9 mouse cellular contexts compared by ENCODE assay signal in the genomic region with DNA sequence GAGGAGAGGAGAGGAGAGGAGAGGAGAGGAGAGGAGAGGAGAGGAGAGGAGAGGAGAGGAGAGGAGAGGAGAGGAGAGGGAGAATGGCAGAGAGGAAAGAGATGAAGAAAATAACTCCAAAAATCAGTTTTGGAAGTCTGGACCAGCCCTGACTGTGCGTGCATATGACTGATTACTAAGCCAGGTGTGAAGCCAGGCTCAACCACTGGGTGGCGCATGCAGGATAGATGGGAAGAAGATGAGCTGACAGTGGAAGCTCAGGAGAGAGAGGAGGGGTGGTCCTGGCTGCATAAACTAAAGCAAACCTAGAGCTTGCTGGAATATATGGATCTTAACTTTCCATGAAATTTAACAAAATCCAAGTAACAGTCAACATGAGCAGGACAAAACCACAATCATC. TPM values are rescaled to one million over a fixed set of nuclear protein-coding genes. Genes with fewer than 3 reads are reported as not detected.
DNase-seq lines count a peak whose midpoint lies in the region; ATAC-seq and TF ChIP-seq lines count a peak whose summit lies in the region.
"Had no signal": no experiment of that assay in that cellular context is flagged by ENCODE, and none has a peak within 500 bp of the region (broad histone marks: within the 10 kb centered on the region; RNA-seq: fewer than 3 reads in every experiment).

No protein-coding gene starts in this region.

- no peaks in the 10 kb centered on the region for H3K27me3 ChIP-seq in hindbrain, postnatal 0 days (ENCODE audit: insufficient read depth, low read length)

- H3K4me3 ChIP-seq in hindbrain, postnatal 0 days (ENCODE audit: low read length) = no peak overlapping the region

- H3K36me3 ChIP-seq in hindbrain, postnatal 0 days (ENCODE audit: insufficient read depth, low read length) = no peaks in the 10 kb centered on the region

- 23% methylated on average over 2 of the region's 2 CpGs for WGBS in hindbrain, postnatal 0 days

- H3K9me3 ChIP-seq in hindbrain, postnatal 0 days (ENCODE audit: low read length) = no peaks in the 10 kb centered on the region

- peak; percentile 56 for DNase-seq in right cerebral cortex, adult 18-20 months
- no peak for DNase-seq in right cerebral cortex, postnatal 25 days
- peak; percentile 77 for DNase-seq in adrenal gland, postnatal 10 days
- peak; percentile 26 for DNase-seq in embryo, embryonic 9.5 days (ENCODE audit: extremely low spot score)
- DNase-seq in hindbrain, postnatal 0 days (ENCODE audit: low spot score) = peak; percentile 71
- DNase-seq in lung, adult 18-20 months = peak; percentile 26 to 54
- peak; percentile 69 for DNase-seq in right cerebral cortex, postnatal 14 days
- DNase-seq in yolk sac, embryonic 10.5 days (ENCODE audit: low spot score) = no peak

- ATAC-seq in hindbrain, postnatal 0 days = peak; percentile 81; the same call in 1 of the 2 replicates

- H3K9ac ChIP-seq in hindbrain, postnatal 0 days (replicated peaks; ENCODE audit: low read length) = no peak overlapping the region

- no peaks in the 10 kb centered on the region for H3K4me1 ChIP-seq in hindbrain, postnatal 0 days (ENCODE audit: insufficient read depth, low read length)

- no peak overlapping the region for H3K27ac ChIP-seq in hindbrain, postnatal 0 days

- peak; percentile 75 for TF ChIP-seq CTCF in hindbrain, postnatal 0 days (IDR thresholded peaks at IDR 0.05; ENCODE audit: low read depth)

- H3K4me2 ChIP-seq in hindbrain, postnatal 0 days (ENCODE audit: low read depth, low read length) = no peak overlapping the region

RNA-seq across cellular contexts. Expression of a gene that starts 6.9 kb away (rescaled TPM):
- 10 to 100 TPM; 24.3 to 34.8 TPM for total RNA-seq in adrenal gland, postnatal 10 days (2021)
- 22.0 and 33.5 TPM in 2 replicates for total RNA-seq in hindbrain, postnatal 0 days (2014; rRNA removed)
- 62.8 and 63.7 TPM in 2 replicates for polyA plus RNA-seq in hindbrain, postnatal 0 days (2015; fragmentation: Nextera tagmentation; extraction: Ambion mirVana)

RNA-seq across cellular contexts. Expression of a gene that starts 16.8 kb away (rescaled TPM):
- not detected for total RNA-seq in adrenal gland, postnatal 10 days (2021)
- total RNA-seq in hindbrain, postnatal 0 days (2014; rRNA removed) = not detected in 2 replicates
- not detected in 2 replicates for polyA plus RNA-seq in hindbrain, postnatal 0 days (2015; fragmentation: Nextera tagmentation; extraction: Ambion mirVana)
- polyA plus RNA-seq: frontal cortex, adult 2 months had no signal

RNA-seq across cellular contexts. Expression of a gene that starts 31.5 kb away (rescaled TPM):
- total RNA-seq in adrenal gland, postnatal 10 days (2021) = 100 to 1,000 TPM; 207 to 268 TPM
- 51.9 and 68.9 TPM in 2 replicates for total RNA-seq in hindbrain, postnatal 0 days (2014; rRNA removed)
- polyA plus RNA-seq in hindbrain, postnatal 0 days (2015; fragmentation: Nextera tagmentation; extraction: Ambion mirVana) = 17.9 and 23.7 TPM in 2 replicates

RNA-seq across cellular contexts. Expression of a gene that starts 41.1 kb away (rescaled TPM):
- total RNA-seq in adrenal gland, postnatal 10 days (2021) = under 1 TPM; 0.15 TPM
- 4.5 TPM in 2 replicates for total RNA-seq in hindbrain, postnatal 0 days (2014; rRNA removed)
- 1.0 and 1.2 TPM in 2 replicates for polyA plus RNA-seq in hindbrain, postnatal 0 days (2015; fragmentation: Nextera tagmentation; extraction: Ambion mirVana)

RNA-seq across cellular contexts. Expression of a gene that starts 50.9 kb away (rescaled TPM):
- total RNA-seq in adrenal gland, postnatal 10 days (2021) = 10 to 100 TPM; 11.7 to 17.0 TPM
- total RNA-seq in hindbrain, postnatal 0 days (2014; rRNA removed) = 40.9 and 44.0 TPM in 2 replicates
- 8.1 and 8.2 TPM in 2 replicates for polyA plus RNA-seq in hindbrain, postnatal 0 days (2015; fragmentation: Nextera tagmentation; extraction: Ambion mirVana)

Comparison
In these comparisons a context has a peak if more than half of its experiments do, and no peak if none do; other contexts are left out.
1. DNase-seq: peak in right cerebral cortex, adult 18-20 months (single experiment), adrenal gland, postnatal 10 days (single experiment), embryo, embryonic 9.5 days (single experiment), hindbrain, postnatal 0 days (single experiment), lung, adult 18-20 months (2 of 2) and right cerebral cortex, postnatal 14 days (single experiment); none in right cerebral cortex, postnatal 25 days (single experiment) and yolk sac, embryonic 10.5 days (single experiment).